Mouse (Mus musculus) kidney, embryonic 15.5 days (tissue): Measurements from ENCODE around the gene Ruvbl2. TPM values are rescaled to one million over a fixed set of nuclear protein-coding genes. Genes with fewer than 3 reads are reported as not detected.
"Not testable (repeated sequence)": the region's sequence is repeated elsewhere in the genome, so short reads cannot be mapped to it uniquely, and the experiment has no call there.

Experiments used
- ATAC-seq: fragments of 200-750 bp; cut with Nextera tagmentation; replicated peaks from 2 replicates; pipeline ENCODE4 v1.8.0; 2017; ENCODE audit warnings: moderate TSS enrichment; ENCODE audit not compliant: low FRiP score
- H3K27ac ChIP-seq: fragments of 300-500 bp; sonication (generic); 2 replicates; pipeline ENCODE4 v1.5.1; 2015; ENCODE audit warnings: mild to moderate bottlenecking, inconsistent platforms
- H3K27me3 ChIP-seq: fragments of 300-500 bp; sonication (generic); 2 replicates; pipeline ENCODE4 v1.6.1; 2015; ENCODE audit warnings: inconsistent platforms
- H3K36me3 ChIP-seq: fragments of 300-500 bp; sonication (generic); 2 replicates; pipeline ENCODE4 v1.6.1; 2015; ENCODE audit warnings: inconsistent platforms
- H3K4me1 ChIP-seq: fragments of 300-500 bp; sonication (generic); 2 replicates; pipeline ENCODE4 v1.6.1; 2015; ENCODE audit warnings: inconsistent platforms
- H3K4me2 ChIP-seq: fragments of 300-500 bp; sonication (generic); 2 replicates; pipeline ENCODE4 v1.6.1; 2015; ENCODE audit warnings: moderate library complexity, mild to moderate bottlenecking, inconsistent platforms
- H3K4me3 ChIP-seq: fragments of 300-500 bp; sonication (generic); replicated peaks from 2 replicates; pipeline ENCODE4 v1.5.1; 2015; ENCODE audit warnings: mild to moderate bottlenecking, inconsistent platforms
- H3K9ac ChIP-seq: fragments of 300-500 bp; sonication (generic); 2 replicates; pipeline ENCODE4 v1.6.1; 2015; ENCODE audit warnings: mild to moderate bottlenecking, inconsistent platforms
- H3K9me3 ChIP-seq: fragments of 300-500 bp; sonication (generic); replicated peaks from 2 replicates; pipeline ENCODE4 v1.6.1; 2016; ENCODE audit warnings: inconsistent platforms
- WGBS: fragments of 180-500 bp; shearing (Covaris S2); methylation state at CpG from one replicate; pipeline ENCODE4 v1.1.7; 2015; ENCODE audit warnings: mixed read lengths; 5-methylcytosine and 5-hydroxymethylcytosine counted together
- polyA plus RNA-seq: library from polyadenylated mRNA; unstranded; fragments of >200 nt; fragmentation: Nextera tagmentation; extraction: Ambion mirVana; gene quantifications from 2 replicates; pipeline ENCODE4 v1.2.1, GENCODE M21; 2015

Ruvbl2 gene
- polyA plus RNA-seq, 1 experiment from 2014 or later, result 165 TPM

GRCm38 (mm10) chr7:45460377-45460776, 22.5 kb upstream of the Ruvbl2 start:
- Histone ChIP-seq H3K9ac (peak overlapping the region; percentile 39; the same call in 1 of the 2 replicates), H3K36me3 (peaks cover 62% of the 10 kb centered on the region), H3K4me2 (peak overlapping the region; percentile 60), H3K4me3 (peak overlapping the region; percentile 68), H3K27ac (peak overlapping the region; percentile 94), H3K9me3 (no peaks in the 10 kb centered on the region), H3K4me1 (peaks cover 47% of the 10 kb centered on the region), H3K27me3 (no peaks in the 10 kb centered on the region)
- 65% methylated on average over 7 of the region's 7 CpGs for WGBS
- no peak for ATAC-seq

GRCm38 (mm10) chr7:45459564-45460140, 21.8 kb upstream of the Ruvbl2 start, which contains the start of gene Ftl1:
Gene Ftl1, minus strand, starts transcription at chr7:45459884.
- Histone ChIP-seq H3K27ac (peak within 1 kb of the TSS; percentile 94), H3K4me1 (peaks cover 41% of the 10 kb centered on the region), H3K4me3 (peak within 1 kb of the TSS; percentile 68), H3K4me2 (peak within 1 kb of the TSS; percentile 69), H3K9ac (peak within 1 kb of the TSS; percentile 64), H3K36me3 (peaks cover 62% of the 10 kb centered on the region)
- H3K9me3 ChIP-seq, H3K27me3 ChIP-seq: not testable (repeated sequence)
- WGBS, result under 1% methylated on average over 36 of the region's 37 CpGs
- peak; percentile 96 for ATAC-seq

GRCm38 (mm10) chr7:45458748-45459563, 21.1 kb upstream of the Ruvbl2 start:
- Histone ChIP-seq H3K27me3 (no peaks in the 10 kb centered on the region), H3K4me3 (peak overlapping the region; percentile 68), H3K9me3 (no peaks in the 10 kb centered on the region), H3K4me2 (peak overlapping the region; percentile 69), H3K36me3 (peaks cover 63% of the 10 kb centered on the region), H3K4me1 (peaks cover 41% of the 10 kb centered on the region), H3K9ac (peak overlapping the region; percentile 64), H3K27ac (peak overlapping the region; percentile 94)
- under 1% methylated on average over 43 of the region's 43 CpGs for WGBS
- peak; percentile 68 for ATAC-seq

GRCm38 (mm10) chr7:45457204-45458060, 19.5 kb upstream of the Ruvbl2 start:
- ATAC-seq, result no peak
- WGBS, result 56% methylated on average over 10 of the region's 10 CpGs
- Histone ChIP-seq H3K9me3 (no peaks in the 10 kb centered on the region), H3K9ac (peak overlapping the region; percentile 64), H3K27ac (peak overlapping the region; percentile 52), H3K36me3 (peaks cover 62% of the 10 kb centered on the region), H3K4me1 (peaks cover 41% of the 10 kb centered on the region), H3K4me2 (peak overlapping the region; percentile 69), H3K27me3 (no peaks in the 10 kb centered on the region), H3K4me3 (peak overlapping the region; percentile 68)

GRCm38 (mm10) chr7:45456721-45457203, 18.9 kb upstream of the Ruvbl2 start:
- no peaks in the 10 kb centered on the region for H3K9me3 ChIP-seq
- WGBS, result 53% methylated on average over 9 of the region's 9 CpGs
- ATAC-seq, result no peak
- peak overlapping the region; percentile 52 for H3K27ac ChIP-seq
- peaks cover 38% of the 10 kb centered on the region for H3K4me1 ChIP-seq
- H3K36me3 ChIP-seq, result peaks cover 62% of the 10 kb centered on the region
- H3K27me3 ChIP-seq, result no peaks in the 10 kb centered on the region
- H3K4me3 ChIP-seq, result peak overlapping the region; percentile 68; the same call in 1 of the 2 replicates
- H3K4me2 ChIP-seq, result peak overlapping the region; percentile 69
- no peak overlapping the region for H3K9ac ChIP-seq

GRCm38 (mm10) chr7:45455932-45456696, 18.2 kb upstream of the Ruvbl2 start:
- no peak for ATAC-seq
- Histone ChIP-seq H3K9ac (no peak overlapping the region), H3K27me3 (no peaks in the 10 kb centered on the region), H3K36me3 (peaks cover 61% of the 10 kb centered on the region), H3K27ac (peak overlapping the region; percentile 52; the same call in 1 of the 2 replicates), H3K4me2 (no peak overlapping the region), H3K4me1 (peaks cover 37% of the 10 kb centered on the region), H3K4me3 (no peak overlapping the region), H3K9me3 (no peaks in the 10 kb centered on the region)
- 75% methylated on average over 13 of the region's 13 CpGs for WGBS

- H3K4me2 ChIP-seq, result no peak overlapping the region
- no peaks in the 10 kb centered on the region for H3K9me3 ChIP-seq
- ATAC-seq, result no peak
- no peaks in the 10 kb centered on the region for H3K27me3 ChIP-seq
- no peak overlapping the region for H3K4me3 ChIP-seq
- no peak overlapping the region for H3K27ac ChIP-seq
- H3K9ac ChIP-seq, result no peak overlapping the region
- peaks cover 66% of the 10 kb centered on the region for H3K36me3 ChIP-seq
- WGBS, result 91% methylated on average over 15 of the region's 15 CpGs
- H3K4me1 ChIP-seq, result peaks cover 25% of the 10 kb centered on the region
Observed at GRCm38 (mm10) chr7:45454971-45455370, 17.1 kb upstream of the Ruvbl2 start.

GRCm38 (mm10) chr7:45451344-45451982, 13.6 kb upstream of the Ruvbl2 start:
- 55% methylated on average over 23 of the region's 23 CpGs for WGBS

GRCm38 (mm10) chr7:45449974-45450373, 12.1 kb upstream of the Ruvbl2 start:
- Histone ChIP-seq H3K9ac (no peak overlapping the region), H3K9me3 (no peaks in the 10 kb centered on the region), H3K4me3 (no peak overlapping the region), H3K27ac (no peak overlapping the region), H3K27me3 (no peaks in the 10 kb centered on the region), H3K4me1 (peaks cover 10% of the 10 kb centered on the region; the same call in 1 of the 2 replicates), H3K36me3 (peaks cover 67% of the 10 kb centered on the region), H3K4me2 (no peak overlapping the region)
- 94% methylated on average over 1 of the region's 1 CpGs for WGBS
- no peak for ATAC-seq

More at GRCm38 (mm10) chr7:45451344-45451982, 13.6 kb upstream of the Ruvbl2 start:
- no peaks in the 10 kb centered on the region for H3K9me3 ChIP-seq
- no peak overlapping the region for H3K4me3 ChIP-seq
- H3K4me2 ChIP-seq, result no peak overlapping the region
- peaks cover 68% of the 10 kb centered on the region for H3K36me3 ChIP-seq
- H3K4me1 ChIP-seq, result peaks cover 10% of the 10 kb centered on the region
- H3K27ac ChIP-seq, result no peak overlapping the region
- H3K9ac ChIP-seq, result no peak overlapping the region
- ATAC-seq, result 0 out of 2 replicates have a peak, but pooled peaks have one; percentile 46
- no peaks in the 10 kb centered on the region for H3K27me3 ChIP-seq

GRCm38 (mm10) chr7:45447325-45447990, 9.6 kb upstream of the Ruvbl2 start:
- Histone ChIP-seq H3K9ac (no peak overlapping the region), H3K4me3 (no peak overlapping the region), H3K4me2 (peak overlapping the region; percentile 9; the same call in 1 of the 2 replicates), H3K9me3 (no peaks in the 10 kb centered on the region), H3K36me3 (peaks cover 67% of the 10 kb centered on the region), H3K27me3 (no peaks in the 10 kb centered on the region), H3K27ac (no peak overlapping the region), H3K4me1 (peaks cover 10% of the 10 kb centered on the region; the same call in 1 of the 2 replicates)
- no peak for ATAC-seq
- WGBS, result 35% methylated on average over 11 of the region's 11 CpGs
